Mouse (Mus musculus) gastrocnemius, postnatal 25 days (tissue): ENCODE measurements at regions not wholly inside any gene's neighbourhood (a gene's known extent, or its start where the extent isn't known, plus 50 kb on each side); places are given as distances from the start of the nearest gene placed in this dataset.
A peak's percentile ranks its signal among the peaks of the same experiment; 100 is the strongest.

ENCODE experiments used
- DNase-seq: peaks from one replicate; pipeline ENCODE4 v3.0.0; 2022

- DNase-seq, result no peak
These were observed 219.6 kb downstream of the Tmem38b start for GRCm38 (mm10) chr4:54045258-54046029.

GRCm38 (mm10) chr4:54064331-54064730, 238.5 kb downstream of the Tmem38b start:
- no peak for DNase-seq

- DNase-seq, result no peak
These were observed 246.1 kb downstream of the Tmem38b start for GRCm38 (mm10) chr4:54071951-54072350.

- no peak for DNase-seq
These were observed 246.6 kb downstream of the Tmem38b start for GRCm38 (mm10) chr4:54072482-54072881.

- no peak for DNase-seq
These were observed 247.1 kb downstream of the Tmem38b start for GRCm38 (mm10) chr4:54072932-54073331.

GRCm38 (mm10) chr4:54073483-54073882, 247.6 kb downstream of the Tmem38b start:
- DNase-seq, result no peak

GRCm38 (mm10) chr4:54074226-54074625, 248.4 kb downstream of the Tmem38b start:
- no peak for DNase-seq

GRCm38 (mm10) chr4:54080526-54080925, 254.7 kb downstream of the Tmem38b start:
- no peak for DNase-seq

GRCm38 (mm10) chr4:54081411-54081810, 255.6 kb downstream of the Tmem38b start:
- DNase-seq, result no peak

- no peak for DNase-seq
These were observed 258.9 kb downstream of the Tmem38b start for GRCm38 (mm10) chr4:54084747-54085146.

- no peak for DNase-seq
These were observed 268.6 kb downstream of the Tmem38b start for GRCm38 (mm10) chr4:54094285-54094997.

GRCm38 (mm10) chr4:54095200-54095930, 269.5 kb downstream of the Tmem38b start:
- DNase-seq, result no peak

- DNase-seq, result no peak
These were observed 271.7 kb downstream of the Tmem38b start for GRCm38 (mm10) chr4:54097543-54097942.

- no peak for DNase-seq
These were observed 274.4 kb downstream of the Tmem38b start for GRCm38 (mm10) chr4:54100282-54100681.

- no peak for DNase-seq
These were observed 281.1 kb downstream of the Tmem38b start for GRCm38 (mm10) chr4:54106976-54107375.

GRCm38 (mm10) chr4:54116310-54116709, 290.5 kb downstream of the Tmem38b start:
- peak; percentile 12 for DNase-seq

- no peak for DNase-seq
These were observed 292.5 kb downstream of the Tmem38b start for GRCm38 (mm10) chr4:54118179-54118846.

- DNase-seq, result no peak
These were observed 303.2 kb downstream of the Tmem38b start for GRCm38 (mm10) chr4:54128717-54129698.

GRCm38 (mm10) chr4:54156146-54156545, 330.3 kb downstream of the Tmem38b start:
- DNase-seq, result no peak

- no peak for DNase-seq
These were observed 335.6 kb downstream of the Tmem38b start for GRCm38 (mm10) chr4:54161337-54161993.

GRCm38 (mm10) chr4:54162308-54162707, 336.5 kb downstream of the Tmem38b start:
- no peak for DNase-seq
